Mouse (Mus musculus) mouse embryonic stem cell (cell line): ENCODE results near the gene Fgfr2.

Source experiments
- in situ Hi-C, 2 experiments: fragments of 300-500 bp; cut with MboI; formaldehyde crosslinking; loops; 1 replicate in 1 of 2; 3 replicates in 1 of 2; pipeline ENCODE4 v1.14.3; 2019 to 2020; ENCODE audit warnings: low sequenced_read_pairs in 2 of 2, low pct_unique_long_range_greater_than_20kb in 1 of 2, mixed read lengths in 1 of 2; ENCODE audit not compliant: unreplicated experiment in 1 of 2

Gene Fgfr2

GRCm38 (mm10) chr7:131677126-131677525 is 1446.0 kb downstream of the Fgfr2 start:
- in situ Hi-C loops: no loop called here

DNA sequence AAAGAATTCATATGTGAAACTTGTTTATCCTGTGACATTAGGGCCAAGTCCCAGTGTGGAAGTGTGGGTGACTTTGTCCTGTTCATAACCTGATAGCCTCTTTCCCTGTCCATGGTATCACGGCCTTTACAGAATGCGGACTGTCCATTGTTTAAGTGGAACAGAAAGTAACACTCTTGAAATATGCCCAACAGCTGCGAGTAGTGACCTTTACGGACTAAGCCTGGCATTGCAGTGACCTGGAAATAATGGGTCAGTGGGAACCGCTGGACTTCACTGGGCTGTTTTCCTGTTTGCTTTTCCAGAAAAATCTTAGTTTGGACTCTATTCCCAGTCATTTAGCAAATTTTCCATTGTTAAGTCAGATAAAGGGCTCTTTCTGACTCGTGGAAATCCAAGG is 1452.6 kb downstream of the Fgfr2 start:
- in situ Hi-C loops: no loop called here

GRCm38 (mm10) chr7:131669326-131669725 is 1453.8 kb downstream of the Fgfr2 start:
- in situ Hi-C loops: no loop called here

GRCm38 (mm10) chr7:131660726-131661125 is 1462.4 kb downstream of the Fgfr2 start:
- in situ Hi-C loops: no loop called here

- in situ Hi-C loops: no loop called here
These were observed 1467.1 kb downstream of the Fgfr2 start for GRCm38 (mm10) chr7:131656017-131656416.

- in situ Hi-C loops: no loop called here
These were observed 1469.7 kb downstream of the Fgfr2 start for GRCm38 (mm10) chr7:131653416-131653815.

GRCm38 (mm10) chr7:131651921-131652694 is 1471.0 kb downstream of the Fgfr2 start:
- in situ Hi-C loops: no loop called here

DNA sequence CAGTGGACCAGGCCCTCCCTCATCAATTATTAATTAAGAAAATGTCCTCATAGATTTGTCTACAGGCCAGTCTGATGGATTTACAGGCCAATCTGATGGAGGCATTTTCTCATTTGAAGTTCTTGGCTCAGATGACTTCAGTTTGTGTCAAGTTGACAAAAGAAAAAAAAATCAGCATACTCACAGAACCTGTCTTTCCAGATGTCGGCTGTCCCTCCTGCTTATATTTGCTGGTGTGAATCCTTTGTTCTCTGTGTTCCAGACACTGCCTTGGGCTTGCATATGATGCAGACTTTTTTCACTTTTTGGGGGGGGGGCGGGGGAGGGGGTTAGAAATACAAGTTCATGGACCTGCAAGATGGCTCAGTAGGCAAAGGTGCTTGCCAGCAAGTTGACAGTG is 1472.9 kb downstream of the Fgfr2 start:
- in situ Hi-C loops: no loop called here

- in situ Hi-C loops: no loop called here
These were observed 1474.9 kb downstream of the Fgfr2 start for GRCm38 (mm10) chr7:131648276-131648675.

DNA sequence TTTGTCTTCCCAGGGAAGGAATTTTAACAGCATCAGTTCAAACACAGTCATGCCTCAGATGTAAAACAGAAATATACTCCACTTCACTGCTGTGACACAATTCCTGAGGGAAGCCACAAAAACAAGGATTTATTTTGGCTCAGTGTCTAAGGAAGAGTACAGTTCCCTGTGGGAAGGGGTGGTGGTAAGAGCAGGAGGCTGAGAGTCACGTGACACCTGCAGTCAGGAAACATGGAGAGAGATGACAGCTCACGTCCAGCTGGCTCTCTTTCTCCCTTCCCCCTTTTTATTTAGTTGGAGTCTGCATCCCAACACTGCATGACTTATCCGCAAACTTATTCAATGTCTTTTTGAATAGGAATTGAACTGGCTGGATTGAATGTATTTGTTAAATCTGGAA is 1475.6 kb downstream of the Fgfr2 start:
- in situ Hi-C loops: no loop called here

- in situ Hi-C loops: no loop called here
These were observed 1478.6 kb downstream of the Fgfr2 start for GRCm38 (mm10) chr7:131644586-131644985.

- in situ Hi-C loops: no loop called here
These were observed 1479.1 kb downstream of the Fgfr2 start for GRCm38 (mm10) chr7:131644051-131644450.

DNA sequence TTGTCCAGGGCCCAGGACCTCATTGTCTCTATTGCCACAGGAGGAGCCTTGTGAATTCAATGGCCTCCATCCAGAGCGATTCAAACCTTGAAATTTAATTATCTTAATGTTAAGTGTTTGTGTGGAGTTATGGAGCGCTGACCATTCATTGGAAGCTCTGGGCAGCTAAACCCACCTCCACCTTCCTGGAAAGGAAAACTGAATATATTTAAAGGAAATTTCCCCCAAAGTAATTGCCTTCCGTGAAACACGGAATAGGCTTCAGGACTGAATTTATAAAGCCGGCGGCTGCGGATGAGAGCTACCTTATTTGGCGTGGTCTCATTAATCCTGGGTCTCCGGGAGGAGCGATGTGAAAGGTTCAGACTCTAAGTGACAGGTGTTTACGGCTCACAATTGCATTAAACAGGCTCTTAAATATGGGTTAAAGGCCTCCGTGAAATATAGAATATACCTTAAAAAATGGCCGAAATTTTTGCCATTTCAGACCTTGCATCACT is 1479.8 kb downstream of the Fgfr2 start:
- in situ Hi-C loops: no loop called here

DNA sequence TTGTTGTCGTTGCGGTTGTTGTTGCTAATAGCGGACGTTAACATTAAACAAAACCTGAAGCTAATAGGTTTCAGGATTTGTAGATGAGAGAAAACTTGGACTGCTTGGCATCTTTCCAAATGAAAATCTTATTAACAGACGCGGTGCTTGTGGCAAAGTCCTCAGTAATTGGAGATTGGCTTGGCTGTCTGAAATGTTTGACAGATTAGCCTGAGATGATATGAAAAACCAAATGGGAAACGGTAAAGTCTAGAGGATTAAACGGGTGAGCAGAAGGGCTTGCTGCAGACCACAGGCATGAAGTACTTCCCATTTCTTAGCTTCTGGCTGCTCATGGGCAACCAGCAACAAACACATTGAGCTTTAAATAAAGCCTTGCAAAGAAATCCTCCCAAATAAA is 1493.6 kb downstream of the Fgfr2 start:
- in situ Hi-C loops: no loop called here

- in situ Hi-C loops: no loop called here
These were observed 1494.2 kb downstream of the Fgfr2 start for GRCm38 (mm10) chr7:131628846-131629391.

DNA sequence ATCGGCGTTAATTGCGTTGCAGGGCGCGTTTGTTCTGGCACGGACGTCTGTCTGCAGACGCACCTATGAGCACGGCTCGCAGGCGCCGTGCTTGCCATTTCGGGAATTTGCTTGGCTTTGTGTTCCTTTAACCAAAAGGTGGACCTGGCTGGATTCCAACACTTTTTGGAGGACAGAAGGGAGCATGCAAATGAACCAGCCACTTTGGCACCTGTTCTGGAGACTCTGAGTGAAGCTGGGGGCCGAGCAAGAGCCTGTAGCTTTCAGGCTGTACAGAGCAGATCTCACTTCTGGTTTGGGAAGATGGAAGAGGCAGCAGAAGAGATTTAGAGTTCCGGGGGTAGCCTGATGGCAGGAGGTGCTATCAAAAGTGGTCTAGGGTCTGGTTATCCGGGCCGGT is 1494.8 kb downstream of the Fgfr2 start:
- in situ Hi-C loops: no loop called here

- in situ Hi-C loops: no loop called here
These were observed 1513.5 kb downstream of the Fgfr2 start for GRCm38 (mm10) chr7:131609677-131610076.

GRCm38 (mm10) chr7:131608049-131608448 is 1515.1 kb downstream of the Fgfr2 start:
- in situ Hi-C loops: no loop called here

GRCm38 (mm10) chr7:131605481-131605880 is 1517.7 kb downstream of the Fgfr2 start:
- in situ Hi-C loops: no loop called here

DNA sequence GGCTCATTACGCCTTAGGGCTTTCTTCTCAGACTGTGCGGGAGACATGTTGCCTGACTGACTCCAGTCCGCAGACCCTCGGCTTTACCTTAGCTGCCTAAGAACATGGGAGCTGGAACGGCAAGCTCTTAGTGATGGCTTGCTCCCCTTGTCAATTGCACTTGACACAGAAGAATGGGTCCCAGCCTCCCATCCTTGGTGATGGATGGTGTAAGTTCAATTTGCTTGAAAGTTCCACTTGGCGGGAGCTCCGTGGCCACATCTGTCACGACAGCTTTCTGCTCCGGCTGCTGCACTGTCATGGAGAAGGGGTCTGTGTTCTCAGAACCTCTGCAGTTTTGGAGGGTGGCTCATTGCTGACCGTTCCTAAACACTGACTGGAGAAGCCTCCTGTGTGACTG is 1518.2 kb downstream of the Fgfr2 start:
- in situ Hi-C loops: no loop called here
